Mouse (Mus musculus) embryo, embryonic 10 days (tissue): ENCODE measurements around the gene Syt6.

Source experiments
- DNase-seq: peaks from one replicate; pipeline ENCODE4 v3.0.0-alpha.2; 2015; ENCODE audit warnings: low spot score

The Syt6 gene

DNA sequence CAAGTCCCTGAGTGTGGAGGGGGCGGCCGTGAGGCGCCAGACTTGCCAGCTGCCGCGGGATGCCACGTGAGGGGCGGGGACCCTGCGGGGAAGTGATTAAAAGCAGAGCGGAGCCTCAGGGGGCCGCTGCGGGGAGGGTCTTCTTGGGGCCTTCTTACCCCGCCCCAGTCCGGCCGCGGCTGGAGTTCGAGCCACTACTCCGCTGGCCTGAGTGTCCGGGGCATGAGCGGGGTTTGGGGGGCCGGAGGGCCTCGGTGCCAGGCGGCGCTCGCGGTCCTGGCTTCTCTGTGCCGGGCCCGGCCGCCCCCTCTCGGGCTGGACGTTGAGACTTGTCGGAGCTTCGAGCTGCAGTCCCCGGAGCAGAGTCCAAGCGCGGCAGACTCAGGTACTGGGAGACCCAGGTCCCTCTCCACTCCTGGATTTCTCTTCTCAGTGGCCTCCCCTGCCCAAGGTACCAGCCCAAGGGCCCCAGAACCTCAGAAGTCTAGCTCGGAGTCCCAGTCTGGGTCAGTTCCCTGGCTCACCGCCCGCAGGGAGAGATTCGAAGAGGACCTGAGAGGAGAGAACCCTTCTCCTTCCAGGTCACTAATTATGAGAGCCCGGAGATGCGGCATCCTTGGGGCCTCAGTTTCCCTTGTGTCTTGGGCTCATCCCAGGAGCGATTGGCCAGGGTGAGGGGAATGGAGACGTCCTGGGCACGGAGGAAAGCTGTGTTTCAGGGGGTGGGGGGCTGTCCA is at the start of gene Syt6:
Syt6 (plus strand) TSS at position 76 of the 737 bp plus-strand sequence.
- DNase-seq, result no peak

DNA sequence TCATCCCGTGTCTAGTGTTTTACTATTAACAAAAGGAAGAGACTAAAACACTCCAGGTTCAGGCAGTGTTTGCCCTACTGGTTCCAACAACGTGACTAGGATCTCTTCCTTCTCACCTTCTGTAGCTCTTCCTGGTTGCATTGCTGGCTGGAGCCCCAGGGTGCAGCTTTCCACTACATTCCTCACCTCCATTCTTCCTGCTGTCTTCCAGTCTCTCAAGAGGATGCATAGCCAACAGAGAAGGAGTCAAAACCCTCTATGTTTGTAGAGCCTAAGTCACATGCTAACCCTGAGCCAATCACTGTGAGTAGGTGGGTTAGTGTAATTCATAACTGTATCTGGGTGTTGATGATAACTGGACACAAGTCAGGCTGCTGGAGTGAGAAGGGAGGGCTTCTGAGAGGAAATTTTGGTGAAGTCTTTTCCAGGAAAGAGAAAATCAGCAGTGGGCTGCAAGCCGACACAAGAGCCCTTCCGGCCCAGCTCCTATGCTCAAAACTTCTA is 48.8 kb upstream of the Syt6 start:
- no peak for DNase-seq

DNA sequence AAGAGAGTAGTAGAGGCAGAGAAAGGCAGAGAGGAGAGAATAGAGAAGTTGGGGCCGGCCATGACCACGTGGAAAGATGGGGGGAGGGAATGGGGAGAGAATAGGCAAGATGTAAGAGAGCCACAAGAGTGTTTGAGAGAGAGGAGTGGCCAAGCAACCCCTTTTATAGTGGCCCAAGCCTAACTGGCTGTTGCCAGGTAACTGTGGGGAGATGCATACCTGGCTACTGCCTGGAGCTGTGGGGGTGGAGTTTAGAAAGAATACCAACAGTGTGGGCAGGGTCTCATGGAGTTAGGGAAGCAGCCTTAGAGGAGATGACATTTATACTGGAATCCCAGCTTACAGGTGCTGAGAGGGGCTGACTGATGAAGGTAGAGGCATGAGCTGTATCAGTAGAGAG is 48.2 kb upstream of the Syt6 start:
- no peak for DNase-seq

DNA sequence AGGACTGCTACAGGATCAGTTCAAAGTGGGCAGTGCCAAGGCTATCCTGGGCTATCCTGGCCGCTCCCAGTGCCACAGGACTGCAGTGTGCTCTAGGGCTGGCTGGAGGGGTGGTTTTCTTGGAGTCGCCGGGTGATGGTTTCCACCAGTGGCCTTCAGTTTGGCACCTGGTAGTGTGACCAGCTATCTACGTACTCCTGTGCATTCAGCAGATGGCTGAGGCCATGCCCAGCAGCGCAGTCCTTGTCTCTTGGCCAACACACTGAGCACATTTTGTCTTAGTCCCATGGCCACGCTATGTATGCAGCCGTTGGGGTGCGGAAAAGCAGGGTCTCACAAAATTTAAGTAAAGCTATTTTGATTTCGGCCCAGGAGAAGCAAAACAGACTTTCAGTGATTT is 41.0 kb upstream of the Syt6 start:
- no peak for DNase-seq

DNA sequence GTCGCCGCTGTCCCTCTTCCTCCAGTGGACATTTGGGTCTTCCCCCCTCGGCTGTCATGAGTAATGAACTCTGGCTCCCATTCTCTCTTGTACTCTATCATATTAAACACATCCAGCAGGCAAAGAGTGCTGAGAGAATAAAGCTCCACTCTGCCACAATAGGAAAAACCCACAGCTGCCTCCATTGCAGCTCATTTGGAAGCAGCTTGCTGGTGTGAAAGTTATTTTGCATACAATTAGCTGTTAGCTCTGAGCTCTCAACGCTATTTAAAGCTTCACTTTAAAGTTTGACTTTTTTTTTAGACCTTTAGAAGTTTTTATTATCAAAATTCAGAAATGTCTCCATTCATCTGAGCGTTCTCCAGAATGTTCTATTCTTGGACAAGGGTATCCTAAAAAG is 39.8 kb upstream of the Syt6 start:
- no peak for DNase-seq

DNA sequence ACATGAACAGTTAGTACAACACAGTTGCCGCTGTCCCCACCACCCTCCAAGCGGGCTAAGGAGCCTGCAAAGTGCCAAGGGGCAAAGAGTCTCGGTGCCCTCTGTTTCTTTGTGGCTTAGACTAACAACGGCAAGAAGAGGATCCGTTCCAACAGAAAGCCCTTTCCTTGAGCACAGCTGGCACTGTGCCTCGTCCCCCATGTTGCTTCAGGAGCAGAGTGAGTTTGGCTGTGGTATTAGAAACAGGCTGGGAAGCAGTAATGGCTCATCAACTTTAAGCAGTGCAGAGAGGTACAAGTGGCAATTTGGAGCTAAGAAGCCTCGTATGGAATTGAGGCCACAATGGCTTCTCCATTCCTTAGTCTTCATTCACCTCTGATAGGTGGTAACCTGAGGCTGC is 35.9 kb upstream of the Syt6 start:
- DNase-seq, result no peak

DNA sequence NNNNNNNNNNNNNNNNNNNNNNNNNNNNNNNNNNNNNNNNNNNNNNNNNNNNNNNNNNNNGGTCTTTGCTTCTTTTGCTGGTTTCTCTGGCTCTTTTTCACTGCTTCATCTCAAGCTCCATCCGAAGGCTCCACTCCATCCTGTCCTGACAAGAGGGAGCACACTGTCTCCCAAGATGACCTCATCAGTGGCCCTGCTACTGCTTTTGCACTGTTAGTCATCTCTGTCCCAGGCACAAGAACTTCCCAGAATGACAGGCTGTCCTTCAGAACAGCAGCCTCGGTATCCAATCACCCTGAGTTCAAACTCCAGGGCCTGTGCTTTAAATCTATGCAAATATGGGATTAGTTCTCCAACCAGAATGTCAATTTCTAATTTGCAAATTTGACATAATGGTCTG is 28.9 kb upstream of the Syt6 start:
- no peak for DNase-seq

DNA sequence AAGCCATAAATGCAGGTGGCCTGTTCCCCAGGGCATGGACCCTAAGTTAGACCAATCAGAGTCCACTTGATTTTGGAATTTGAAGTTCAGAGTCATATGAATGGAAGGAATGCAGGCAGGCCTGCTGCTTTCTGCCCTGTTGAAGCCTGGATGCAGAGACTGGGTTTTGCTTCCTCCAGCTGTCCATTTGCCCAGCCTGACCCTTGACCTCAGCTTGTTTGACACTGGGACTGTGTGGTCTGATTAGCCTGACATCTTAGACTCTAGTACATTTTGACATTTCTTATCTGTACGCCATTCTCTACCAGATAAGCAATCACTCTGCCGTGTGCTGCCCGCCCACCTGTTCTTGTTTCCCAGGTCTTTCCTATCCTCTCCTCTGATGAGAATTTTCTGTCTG is 28.4 kb upstream of the Syt6 start:
- DNase-seq, result peak; percentile 54

DNA sequence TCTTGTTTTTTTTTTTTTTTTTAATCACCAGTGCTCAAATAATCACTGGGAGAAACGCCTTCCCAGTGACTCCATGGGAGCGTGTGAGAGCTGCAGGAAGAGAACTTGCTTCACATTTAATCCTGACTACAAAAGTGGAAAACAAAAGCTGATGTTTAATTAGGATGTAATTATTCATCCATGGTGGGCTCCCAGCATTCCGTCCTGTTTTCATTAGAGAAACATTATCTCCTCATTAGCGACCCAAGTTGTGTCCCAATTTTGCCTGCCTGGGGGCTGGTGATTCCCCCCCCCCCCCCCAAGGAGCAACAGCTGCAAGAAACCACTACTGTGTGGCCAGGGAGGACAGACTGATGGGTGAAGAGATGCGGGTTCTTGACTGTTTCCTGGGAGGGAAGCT is 24.8 kb upstream of the Syt6 start:
- DNase-seq, result no peak

DNA sequence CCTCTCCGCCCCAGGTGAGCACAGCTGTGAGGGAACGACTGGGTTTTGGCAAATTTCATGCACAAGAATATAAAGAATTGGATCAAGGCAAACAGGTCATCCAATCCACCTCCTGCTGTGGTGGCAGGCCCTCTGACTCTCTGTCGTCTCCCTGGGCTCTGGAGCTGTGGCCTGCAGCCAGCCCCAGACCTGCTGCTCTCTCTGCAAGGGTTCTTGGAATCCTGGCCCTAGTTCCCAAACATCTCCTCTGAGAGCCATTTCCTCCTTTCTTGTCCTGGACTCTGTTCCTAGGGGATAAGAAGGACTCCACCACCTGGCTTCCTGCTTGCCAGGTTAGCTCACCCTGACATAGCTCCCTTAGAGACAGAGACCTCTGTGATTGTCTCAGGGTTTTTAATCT is 7.8 kb upstream of the Syt6 start:
- no peak for DNase-seq

DNA sequence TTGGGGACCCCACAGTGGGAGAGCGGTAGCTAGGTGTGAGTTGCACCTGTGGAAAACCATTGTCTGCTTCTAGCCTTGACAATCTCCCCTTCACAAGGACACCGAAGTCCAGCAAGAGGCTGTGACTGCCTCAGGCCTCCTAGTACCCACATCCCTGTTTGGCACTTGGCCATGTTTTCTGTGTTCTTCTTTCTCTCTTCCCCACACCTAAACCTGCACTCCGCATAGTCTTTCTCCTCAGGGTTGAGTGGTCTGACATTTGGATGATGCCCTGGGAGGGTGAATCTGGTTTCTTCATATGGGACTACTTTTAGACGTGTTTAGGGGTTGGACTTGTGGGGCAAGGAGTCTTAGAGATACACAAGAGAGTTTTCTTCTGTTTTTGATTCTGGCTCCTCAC is 2.5 kb upstream of the Syt6 start:
- no peak for DNase-seq

DNA sequence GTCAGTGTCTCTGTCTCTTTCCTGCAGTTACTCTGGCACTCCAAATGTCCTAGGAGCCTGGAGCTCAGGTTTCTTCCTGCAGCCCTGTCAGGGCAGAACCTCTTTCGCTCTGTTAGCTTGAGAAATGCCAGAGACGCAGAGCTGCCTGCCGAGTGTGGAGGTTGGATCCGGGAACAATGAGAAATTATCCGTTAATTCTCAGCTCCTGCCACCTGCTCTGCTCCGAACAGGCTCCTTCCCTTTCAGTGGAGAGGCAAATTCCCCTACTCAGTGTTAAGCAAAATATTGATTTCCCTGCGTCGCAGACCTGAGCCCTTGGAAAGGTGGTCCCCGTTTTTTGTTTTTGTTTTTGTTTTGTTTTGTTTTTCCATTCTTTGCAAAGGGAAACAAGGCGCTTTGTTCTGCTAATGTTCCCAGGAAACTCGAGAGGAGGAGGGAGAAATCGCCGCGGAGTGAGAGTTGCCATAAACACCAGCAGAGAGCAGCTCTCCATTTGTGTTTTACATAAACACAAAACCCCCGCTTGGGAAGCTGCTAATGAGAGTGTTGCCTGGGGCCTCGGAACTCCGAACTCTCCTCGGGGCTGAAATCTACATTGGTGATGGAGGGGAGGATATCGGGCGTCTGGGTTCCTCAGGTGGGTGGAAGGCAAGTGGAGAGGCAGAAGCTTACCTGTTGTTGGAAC is 1.8 kb upstream of the Syt6 start:
- DNase-seq, result peak; percentile 40

DNA sequence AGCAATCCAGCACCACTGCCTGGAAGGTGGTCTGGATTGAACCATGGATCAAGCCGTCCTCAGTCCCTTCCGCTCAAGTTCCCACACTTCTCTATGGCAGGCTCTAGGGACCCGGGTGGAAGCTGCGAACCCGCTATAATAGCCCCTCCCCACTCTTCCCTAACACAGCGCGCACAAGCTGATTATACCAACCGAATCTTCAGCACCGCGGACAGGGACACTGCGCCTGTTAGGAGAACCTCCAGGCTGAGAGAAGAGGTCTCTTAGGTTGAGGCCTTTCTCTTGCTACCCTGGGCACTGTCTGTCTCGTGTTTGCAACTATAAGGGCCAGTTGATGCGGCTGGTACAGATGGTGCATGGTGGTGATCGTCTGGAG is 1.3 kb upstream of the Syt6 start:
- DNase-seq, result peak; percentile 96

DNA sequence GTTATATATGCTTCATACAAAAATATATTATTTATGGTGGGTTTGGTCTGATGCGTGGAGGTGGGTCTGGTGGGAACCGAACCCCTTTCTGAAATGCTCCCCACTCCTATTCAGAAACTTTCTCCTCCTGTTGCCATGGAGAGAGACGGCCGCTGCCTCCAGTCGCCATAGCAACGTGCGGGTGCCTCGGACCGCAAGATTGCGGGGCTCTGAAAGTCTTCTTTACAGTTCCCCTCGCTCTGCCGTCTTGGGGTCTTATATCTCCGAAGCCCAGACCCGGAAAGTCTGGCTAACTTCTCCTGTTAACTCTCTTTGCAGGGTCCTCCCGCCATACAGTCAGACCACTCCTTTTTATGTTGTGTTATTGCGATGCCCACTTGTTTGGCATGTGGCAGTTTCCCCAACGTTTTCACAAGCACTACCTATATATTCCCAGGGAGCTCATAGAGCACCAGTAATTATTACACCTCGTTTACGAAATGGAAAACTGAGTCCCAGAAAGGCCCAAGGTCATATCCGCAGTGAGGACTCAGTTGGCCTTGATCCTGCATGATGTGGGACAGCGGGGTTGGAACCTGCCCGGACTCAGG is 370 bp upstream of the Syt6 start:
- DNase-seq, result no peak

DNA sequence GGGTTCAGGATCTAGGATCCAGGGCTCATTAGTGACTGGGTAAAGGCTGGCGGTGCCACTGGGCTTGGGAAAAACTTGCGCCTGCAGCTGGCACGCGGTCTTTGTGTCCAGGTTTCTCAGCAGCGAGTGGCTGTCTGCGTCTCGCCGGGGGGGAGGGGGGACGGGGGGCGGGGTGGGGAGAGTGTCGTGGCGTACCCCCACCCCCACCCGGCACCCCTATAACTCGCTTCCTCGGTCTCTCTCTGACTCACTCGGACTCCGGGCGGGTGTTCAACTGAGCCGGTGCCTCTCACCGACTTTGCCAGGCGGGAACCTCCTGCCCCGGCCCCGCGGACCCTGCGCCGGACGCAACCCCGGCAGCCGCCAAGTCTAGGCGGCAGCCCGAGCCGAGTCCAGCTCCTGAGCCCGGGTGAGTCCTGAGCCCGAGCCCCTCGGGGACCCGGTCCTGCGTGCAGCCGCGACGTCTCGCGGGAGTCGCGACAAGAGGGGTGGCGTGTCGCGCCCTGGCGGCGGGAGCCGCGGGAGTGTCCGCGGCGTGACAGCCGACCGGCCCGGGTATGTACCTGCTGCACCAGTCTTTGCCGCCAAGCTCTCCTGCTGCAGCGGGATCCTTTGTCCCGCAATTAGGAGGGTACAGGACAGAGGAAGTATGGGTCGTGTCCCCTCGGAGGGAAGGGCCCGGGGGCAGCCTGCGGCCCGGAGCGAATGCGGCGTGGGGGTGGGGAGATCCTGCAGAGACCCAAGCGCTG is 1.0 kb downstream of the Syt6 start:
- peak; percentile 25 for DNase-seq

DNA sequence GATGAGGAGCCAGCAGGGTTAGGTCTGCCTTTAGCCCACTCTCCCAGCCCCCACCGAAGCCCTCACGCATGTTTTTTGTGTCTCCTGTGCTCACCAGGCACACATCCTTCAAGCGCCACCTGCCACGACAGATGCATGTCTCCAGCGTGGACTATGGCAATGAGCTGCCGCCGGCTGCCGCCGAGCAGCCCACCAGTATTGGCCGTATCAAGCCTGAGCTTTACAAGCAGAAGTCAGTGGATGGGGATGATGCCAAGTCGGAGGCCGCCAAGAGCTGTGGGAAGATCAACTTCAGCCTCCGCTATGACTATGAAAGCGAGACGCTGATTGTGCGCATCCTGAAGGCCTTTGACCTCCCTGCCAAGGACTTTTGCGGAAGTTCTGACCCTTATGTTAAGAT is 12.1 kb downstream of the Syt6 start:
- DNase-seq, result no peak

DNA sequence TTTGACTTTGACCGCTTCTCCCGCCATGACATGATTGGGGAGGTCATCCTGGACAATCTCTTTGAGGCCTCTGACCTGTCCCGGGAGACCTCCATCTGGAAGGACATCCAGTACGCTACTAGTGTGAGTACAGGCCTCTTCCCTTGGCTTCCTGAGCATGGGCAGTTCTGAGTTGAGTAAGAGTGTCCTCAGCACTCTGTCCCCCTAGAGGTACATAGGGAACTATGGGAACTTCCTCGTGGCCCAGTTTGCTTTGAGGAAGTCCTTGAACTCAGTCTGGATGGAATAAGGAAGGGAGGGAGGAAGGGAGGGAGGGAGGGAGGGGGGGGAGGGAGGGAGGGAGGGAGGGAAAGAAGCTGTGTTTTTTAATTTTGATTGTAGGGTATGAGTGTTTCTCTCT is 12.6 kb downstream of the Syt6 start:
- no peak for DNase-seq

DNA sequence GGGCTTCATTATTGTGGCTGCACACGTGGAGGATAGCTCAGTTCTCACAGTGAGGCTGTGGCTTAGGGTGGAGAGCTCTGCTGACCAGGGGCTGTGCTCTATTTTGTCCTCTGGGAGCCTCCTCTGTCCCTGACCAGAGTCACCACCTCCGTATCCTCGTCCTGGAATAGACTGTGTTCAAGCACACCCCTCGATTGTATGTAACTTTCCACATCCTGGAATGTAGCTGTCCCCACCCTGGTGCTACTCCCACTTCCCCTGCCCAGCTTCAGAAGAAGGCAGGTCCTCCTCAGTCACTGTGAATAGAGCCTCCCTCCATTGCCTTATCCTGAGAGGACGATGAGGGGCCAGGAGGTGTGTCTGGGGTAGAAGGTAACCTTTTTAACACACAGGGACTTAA is 14.6 kb downstream of the Syt6 start:
- DNase-seq, result no peak

DNA sequence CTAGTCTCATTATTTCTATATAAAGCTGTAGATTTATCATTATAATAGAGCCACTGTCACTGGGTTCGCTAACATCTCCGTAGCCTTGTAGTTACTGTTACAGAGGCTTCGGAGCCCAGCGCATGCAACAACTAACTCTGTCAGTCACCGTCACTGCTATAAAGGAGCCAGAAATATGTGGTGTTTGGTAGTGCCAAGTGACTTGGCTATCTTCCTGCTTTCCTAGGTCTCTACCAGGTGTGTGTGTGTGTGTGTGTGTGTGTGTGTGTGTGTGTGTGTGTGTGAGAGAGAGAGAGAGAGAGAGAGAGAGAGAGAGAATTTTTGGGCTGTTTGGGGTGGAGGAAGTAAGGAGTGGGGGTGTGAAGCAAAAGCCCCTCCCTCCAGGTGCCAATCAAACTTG is 17.6 kb downstream of the Syt6 start:
- no peak for DNase-seq

DNA sequence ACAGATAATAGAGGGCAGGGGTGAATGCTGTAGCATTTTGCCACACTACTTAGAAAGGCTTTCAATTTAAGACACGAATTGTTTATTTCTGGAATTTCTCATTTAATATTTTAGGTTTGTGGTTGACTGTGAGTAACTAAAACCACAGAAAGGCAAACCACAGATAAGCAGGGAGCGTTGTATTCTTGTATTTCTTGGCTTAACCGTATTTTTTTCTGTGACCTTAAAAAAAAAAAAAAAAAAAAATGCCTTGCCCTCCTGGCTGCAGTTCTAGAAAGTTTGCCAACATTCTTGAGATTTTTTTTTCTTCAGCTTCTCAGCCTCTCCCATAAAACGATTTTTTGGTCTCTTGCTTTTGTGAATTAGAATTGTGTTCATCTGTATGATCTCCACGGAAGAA is 18.6 kb downstream of the Syt6 start:
- no peak for DNase-seq

DNA sequence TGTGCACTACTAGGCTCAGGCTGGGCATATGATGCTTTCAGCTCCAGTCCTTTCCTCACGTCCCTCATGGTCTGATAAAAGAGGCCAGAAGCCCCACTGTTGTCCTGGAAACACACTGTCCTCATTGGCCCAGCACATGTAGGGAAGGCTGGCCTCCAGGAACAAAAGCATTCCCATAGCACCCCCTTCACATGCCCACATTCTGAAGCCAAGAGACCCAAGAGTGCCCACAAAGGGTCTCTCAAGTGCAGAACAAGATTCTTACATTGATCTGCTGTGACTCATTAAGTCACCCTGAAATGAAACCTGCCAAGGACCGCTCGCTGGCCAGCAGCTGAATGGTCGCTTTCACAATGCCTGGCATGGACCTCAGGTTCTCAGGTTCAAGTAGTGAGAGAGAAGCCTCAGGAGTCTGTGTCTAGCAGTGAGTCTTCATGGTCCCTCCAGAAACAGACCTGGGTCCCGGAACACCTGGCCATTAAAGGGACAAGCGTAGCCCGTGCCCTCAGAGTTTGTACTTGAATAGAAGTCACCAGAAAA is 20.3 kb downstream of the Syt6 start:
- no peak for DNase-seq

DNA sequence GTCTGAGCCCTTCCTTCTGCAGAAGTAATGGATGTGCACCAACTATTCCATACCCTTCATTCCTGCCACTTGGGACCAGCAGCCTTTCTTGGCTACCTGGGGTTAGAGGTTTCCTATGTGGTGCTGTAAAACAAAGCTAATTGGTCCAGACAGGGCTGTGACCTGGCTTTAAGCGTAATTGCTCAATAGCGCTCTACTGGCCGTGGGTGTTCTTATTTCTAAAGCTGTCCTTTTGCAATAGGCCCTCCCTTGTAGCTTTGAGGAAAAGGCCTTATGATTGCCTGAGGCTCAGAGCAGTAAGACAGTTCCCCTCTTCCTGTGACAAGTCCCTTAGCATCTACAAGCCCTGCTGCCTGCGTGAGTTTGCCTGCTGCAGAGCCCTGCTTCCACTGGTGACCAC is 22.6 kb downstream of the Syt6 start:
- DNase-seq, result no peak

DNA sequence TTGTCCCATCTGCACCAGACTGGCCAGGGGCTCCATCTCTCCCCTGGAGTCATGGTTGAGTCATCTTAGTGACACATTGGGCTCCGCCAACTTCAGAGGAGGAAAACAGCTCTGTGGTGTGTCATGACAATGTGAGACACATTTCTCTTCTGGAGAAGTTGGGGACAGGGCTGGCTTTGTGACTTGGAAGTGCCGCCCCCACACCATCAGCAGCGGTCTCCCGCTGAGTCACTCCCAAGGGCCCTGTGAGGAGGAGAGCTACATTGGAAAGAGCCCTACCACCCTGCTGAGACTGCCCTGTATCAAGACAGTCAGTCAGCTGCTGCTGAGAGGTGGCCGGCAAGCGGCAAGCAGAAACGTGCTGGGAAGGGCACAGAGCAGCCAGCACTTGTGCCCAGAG is 26.0 kb downstream of the Syt6 start:
- DNase-seq, result no peak
